ENCODE assay signal across 8 mouse cellular contexts in the genomic region with DNA sequence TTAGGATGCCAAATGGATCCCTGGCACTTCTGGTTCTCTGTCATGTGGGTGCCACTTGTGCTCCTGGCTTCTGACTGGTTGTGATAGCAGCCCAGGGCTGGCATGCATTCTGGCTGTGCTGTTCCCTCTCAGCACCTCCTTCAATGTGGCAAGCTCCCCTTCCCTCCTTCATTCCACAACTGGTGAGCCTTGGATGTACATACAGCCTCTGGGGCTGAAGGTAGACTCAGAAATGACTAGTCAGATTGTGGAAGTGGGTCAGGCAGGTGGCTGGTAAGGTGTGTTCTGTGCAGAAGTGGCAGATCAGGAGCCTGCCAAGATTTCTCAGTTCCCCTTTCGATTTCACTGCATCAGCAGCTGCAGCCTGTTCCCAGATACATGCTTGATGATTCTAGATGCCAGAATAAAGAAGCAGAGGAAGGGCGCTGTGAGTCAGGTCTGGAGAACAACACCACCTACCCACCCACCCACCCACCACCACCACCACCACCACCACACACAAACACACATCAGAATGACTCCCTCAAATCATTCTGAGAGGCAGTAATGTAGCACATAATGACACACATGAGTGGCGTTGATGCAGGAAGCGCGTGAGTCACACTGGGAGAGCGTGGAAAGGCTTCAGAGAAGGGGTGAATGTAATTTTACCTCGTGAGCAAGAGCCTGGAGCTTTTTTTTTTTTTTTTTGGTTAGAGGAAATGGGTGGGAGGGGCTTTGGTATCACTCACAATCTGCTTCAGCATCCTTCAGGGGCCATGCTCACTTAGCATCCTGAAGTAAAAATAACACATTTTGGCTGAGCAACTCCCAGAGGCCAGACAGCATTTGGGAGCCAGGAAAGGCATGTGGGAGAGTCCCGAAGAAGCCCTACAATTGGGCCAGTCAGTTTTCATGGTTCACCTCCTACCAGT.
DNase-seq lines count a peak whose midpoint lies in the region; ATAC-seq lines count a peak whose summit lies in the region.

No protein-coding gene starts in this region.

- peak; percentile 3 for DNase-seq in cerebellum, adult 11 months
- DNase-seq in cerebellum, postnatal 4 days (ENCODE audit: low spot score in 2 of 2) = no peak
- DNase-seq in MN1 (ENCODE audit: low spot score) = peak; percentile 7
- peak; percentile 16 to 43 for DNase-seq in heart, postnatal 36 days
- DNase-seq in naive thymus-derived CD4-positive, alpha-beta T cell, adult 2 months (ENCODE audit: low read depth) = peak; percentile 61
- no peak for DNase-seq in retina, postnatal 1 day
- no peak for DNase-seq in kidney, adult 8-10 months

- intact Hi-C loops in heart, postnatal 36 days (cut with DNase I) = no loop called here

- ATAC-seq in erythroid progenitor cell, adult 5-6 weeks (replicated peaks; ENCODE audit: low FRiP score, poor library complexity, severe bottlenecking) = no peak

Comparison
In these comparisons a context has a peak if more than half of its experiments do, and no peak if none do; other contexts are left out.
1. DNase-seq: peak in cerebellum, adult 11 months (single experiment), MN1 (single experiment), heart, postnatal 36 days (2 of 2) and naive thymus-derived CD4-positive, alpha-beta T cell, adult 2 months (single experiment); none in cerebellum, postnatal 4 days (0 of 2), retina, postnatal 1 day (single experiment) and kidney, adult 8-10 months (0 of 2).